Mouse (Mus musculus) hindbrain, embryonic 15.5 days (tissue): ENCODE measurements at regions not wholly inside any gene's neighbourhood (a gene's known extent, or its start where the extent isn't known, plus 50 kb on each side); places are given as distances from the start of the nearest gene placed in this dataset.

Experiments
- ATAC-seq: fragments of 200-750 bp; cut with Nextera tagmentation; 2 replicates; pipeline ENCODE4 v1.8.0; 2017; ENCODE audit warnings: low read depth, moderate number of reproducible peaks, moderate TSS enrichment; ENCODE audit not compliant: low FRiP score
- H3K27ac ChIP-seq: fragments of 300-500 bp; sonication (generic); replicated peaks from 2 replicates; pipeline ENCODE4 v1.5.1; 2015; ENCODE audit warnings: mild to moderate bottlenecking, inconsistent platforms
- H3K27me3 ChIP-seq: fragments of 300-500 bp; sonication (generic); 2 replicates; pipeline ENCODE4 v1.6.1; 2015; ENCODE audit warnings: control low read depth, inconsistent platforms
- H3K36me3 ChIP-seq: fragments of 300-500 bp; sonication (generic); 2 replicates; pipeline ENCODE4 v1.6.1; 2015; ENCODE audit warnings: control low read depth, inconsistent platforms
- H3K4me1 ChIP-seq: fragments of 300-500 bp; sonication (generic); replicated peaks from 2 replicates; pipeline ENCODE4 v1.6.1; 2015; ENCODE audit warnings: control low read depth, inconsistent platforms
- H3K4me2 ChIP-seq: fragments of 300-500 bp; sonication (generic); 2 replicates; pipeline ENCODE4 v1.6.1; 2015; ENCODE audit warnings: moderate library complexity, mild to moderate bottlenecking, inconsistent platforms
- H3K4me3 ChIP-seq: fragments of 300-500 bp; sonication (generic); 2 replicates; pipeline ENCODE4 v1.5.1; 2015; ENCODE audit warnings: mild to moderate bottlenecking, inconsistent platforms
- H3K9ac ChIP-seq: fragments of 300-500 bp; sonication (generic); 2 replicates; pipeline ENCODE4 v1.6.1; 2015; ENCODE audit warnings: inconsistent platforms
- H3K9me3 ChIP-seq: fragments of 300-500 bp; sonication (generic); 2 replicates; pipeline ENCODE4 v1.6.1; 2016; ENCODE audit warnings: control low read depth, inconsistent platforms
- WGBS: fragments of 180-500 bp; shearing (Covaris S2); methylation state at CpG from one replicate; pipeline ENCODE4 v1.1.7; 2015; 5-methylcytosine and 5-hydroxymethylcytosine counted together

DNA sequence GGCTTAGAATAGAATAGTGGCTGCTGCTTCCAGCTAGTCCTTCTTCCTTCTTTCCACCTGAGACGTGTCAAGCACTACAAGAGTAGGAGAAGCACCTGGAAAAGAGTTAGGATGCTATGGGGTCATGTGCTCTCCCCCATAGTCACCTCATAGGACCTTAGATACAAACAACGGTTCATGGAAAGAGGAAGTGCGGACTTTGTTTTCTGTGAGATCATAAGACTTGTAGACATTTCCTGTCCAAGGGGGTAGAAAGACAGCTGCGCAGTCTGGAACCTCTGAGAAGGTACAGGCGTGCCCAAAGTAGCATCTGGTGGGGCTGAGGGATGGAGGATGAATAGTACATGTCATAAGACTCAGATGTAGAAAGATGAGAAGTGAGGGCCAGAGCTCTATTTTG lies 125.6 kb upstream of the Fbxo11 start:
- 89% methylated on average over 5 of the region's 5 CpGs for WGBS
- H3K4me1 ChIP-seq, result no peaks in the 10 kb centered on the region
- no peak overlapping the region for H3K4me3 ChIP-seq
- H3K27ac ChIP-seq, result no peak overlapping the region
- no peaks in the 10 kb centered on the region for H3K27me3 ChIP-seq
- H3K9me3 ChIP-seq, result no peaks in the 10 kb centered on the region
- no peaks in the 10 kb centered on the region for H3K36me3 ChIP-seq
- no peak for ATAC-seq
- no peak overlapping the region for H3K4me2 ChIP-seq
- H3K9ac ChIP-seq, result no peak overlapping the region

GRCm38 (mm10) chr17:88191444-88191843 lies 126.4 kb upstream of the Fbxo11 start:
- Histone ChIP-seq H3K27me3 (no peaks in the 10 kb centered on the region), H3K4me3 (no peak overlapping the region), H3K9me3 (no peaks in the 10 kb centered on the region), H3K27ac (no peak overlapping the region), H3K4me1 (no peaks in the 10 kb centered on the region), H3K9ac (no peak overlapping the region), H3K4me2 (no peak overlapping the region), H3K36me3 (no peaks in the 10 kb centered on the region)
- no peak for ATAC-seq
- 98% methylated on average over 2 of the region's 2 CpGs for WGBS

DNA sequence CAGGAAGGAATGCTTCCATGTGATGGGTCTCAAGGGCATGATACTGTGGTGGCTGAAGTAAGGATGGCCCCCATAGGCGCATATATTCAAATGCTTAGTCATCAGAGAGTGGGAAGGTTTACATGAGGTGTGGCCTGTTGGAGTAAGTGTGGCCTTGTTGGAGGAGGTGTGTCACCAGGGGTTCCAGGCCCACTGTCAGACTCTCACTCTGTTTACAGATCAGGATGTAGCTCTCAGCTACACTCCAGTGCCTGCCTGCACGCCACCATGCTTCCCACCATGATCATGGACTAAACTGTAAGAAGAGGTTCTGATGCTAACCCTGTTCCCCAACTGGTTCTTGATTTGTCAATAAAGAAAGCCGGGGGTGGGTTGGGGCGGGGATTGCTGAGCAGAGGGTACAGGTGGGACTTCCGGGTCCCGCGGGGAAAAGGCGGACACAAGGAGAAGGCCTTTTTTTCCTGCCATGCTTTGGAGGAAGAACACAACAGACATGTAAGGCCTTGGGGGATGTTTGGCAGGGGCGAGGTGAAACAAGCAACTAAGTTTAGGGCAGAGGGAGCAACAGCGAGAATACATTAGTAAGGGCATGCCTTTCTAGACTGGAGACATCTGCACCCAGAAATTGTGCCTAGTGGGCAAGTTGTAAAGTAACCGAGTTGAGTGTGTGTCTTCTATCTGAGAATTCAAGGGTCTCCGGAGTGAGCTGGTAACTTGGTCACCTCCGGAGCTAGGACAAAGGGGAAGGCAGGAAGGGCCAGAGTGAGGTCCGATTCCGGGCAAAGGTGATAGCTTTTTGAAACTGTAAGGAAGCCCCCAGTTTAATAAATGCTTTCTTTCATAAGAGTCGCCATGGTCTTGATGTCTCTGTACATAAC lies 127.1 kb upstream of the Fbxo11 start:
- Histone ChIP-seq H3K4me1 (no peaks in the 10 kb centered on the region), H3K4me3 (no peak overlapping the region), H3K27ac (no peak overlapping the region), H3K9ac (no peak overlapping the region), H3K4me2 (no peak overlapping the region), H3K36me3 (no peaks in the 10 kb centered on the region), H3K9me3 (no peaks in the 10 kb centered on the region), H3K27me3 (no peaks in the 10 kb centered on the region)
- WGBS, result 95% methylated on average over 16 of the region's 16 CpGs
- ATAC-seq, result no peak

DNA sequence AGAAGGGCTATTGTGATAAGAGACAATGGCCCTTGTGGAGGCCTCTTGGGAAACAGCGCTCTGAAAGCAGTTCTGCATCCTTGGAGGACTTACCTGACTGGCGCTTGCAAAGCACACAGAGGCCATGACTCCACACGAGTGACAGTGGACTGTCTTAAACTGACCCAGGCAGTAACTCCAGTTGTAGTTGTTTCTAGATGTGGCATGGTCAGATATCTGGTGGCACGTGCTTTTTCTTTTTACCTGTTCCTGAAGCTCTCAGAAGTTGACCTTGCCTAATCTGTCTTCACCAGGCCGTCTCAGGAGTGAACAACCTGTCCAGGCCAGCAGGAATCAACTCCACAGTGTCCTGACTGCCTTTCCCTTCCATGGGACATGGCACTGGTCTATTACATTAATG lies 129.6 kb upstream of the Fbxo11 start:
- 90% methylated on average over 5 of the region's 5 CpGs for WGBS
- Histone ChIP-seq H3K4me2 (no peak overlapping the region), H3K9ac (no peak overlapping the region), H3K27ac (no peak overlapping the region), H3K27me3 (no peaks in the 10 kb centered on the region), H3K4me3 (no peak overlapping the region), H3K9me3 (no peaks in the 10 kb centered on the region), H3K4me1 (no peaks in the 10 kb centered on the region), H3K36me3 (no peaks in the 10 kb centered on the region)
- no peak for ATAC-seq

- ATAC-seq, result no peak
- Histone ChIP-seq H3K36me3 (no peaks in the 10 kb centered on the region), H3K27me3 (no peaks in the 10 kb centered on the region), H3K9ac (no peak overlapping the region), H3K4me1 (no peaks in the 10 kb centered on the region), H3K4me3 (no peak overlapping the region), H3K4me2 (no peak overlapping the region), H3K9me3 (no peaks in the 10 kb centered on the region), H3K27ac (no peak overlapping the region)
- 82% methylated on average over 2 of the region's 2 CpGs for WGBS
Measured at GRCm38 (mm10) chr17:88195303-88195702, 130.2 kb upstream of the Fbxo11 start.

DNA sequence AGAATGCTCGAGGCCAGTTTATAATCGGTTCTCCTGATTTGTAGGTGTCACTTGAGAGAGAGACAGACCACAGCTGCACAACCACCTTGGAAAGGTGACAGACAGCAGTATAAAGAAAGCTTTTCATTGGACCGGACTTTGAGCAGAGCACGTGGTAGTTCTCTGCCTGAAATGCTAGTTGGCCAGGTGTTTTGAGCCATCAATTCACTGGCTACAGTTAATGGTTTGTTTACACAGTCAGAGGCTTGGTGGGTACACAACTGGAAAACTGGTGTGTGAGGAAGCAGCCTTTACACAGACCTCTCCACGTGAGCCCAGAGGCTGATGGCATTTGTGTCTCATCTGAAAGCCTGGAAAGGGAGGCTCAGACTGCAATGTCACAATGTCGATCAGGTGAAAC lies 130.8 kb upstream of the Fbxo11 start:
- no peak overlapping the region for H3K27ac ChIP-seq
- H3K9me3 ChIP-seq, result no peaks in the 10 kb centered on the region
- no peak overlapping the region for H3K9ac ChIP-seq
- H3K4me1 ChIP-seq, result no peaks in the 10 kb centered on the region
- ATAC-seq, result no peak
- H3K4me2 ChIP-seq, result no peak overlapping the region
- no peaks in the 10 kb centered on the region for H3K27me3 ChIP-seq
- 72% methylated on average over 6 of the region's 6 CpGs for WGBS
- H3K4me3 ChIP-seq, result no peak overlapping the region
- no peaks in the 10 kb centered on the region for H3K36me3 ChIP-seq

- Histone ChIP-seq H3K27ac (no peak overlapping the region), H3K4me2 (no peak overlapping the region), H3K36me3 (no peaks in the 10 kb centered on the region), H3K9me3 (no peaks in the 10 kb centered on the region), H3K9ac (no peak overlapping the region), H3K4me3 (no peak overlapping the region), H3K27me3 (no peaks in the 10 kb centered on the region), H3K4me1 (no peaks in the 10 kb centered on the region)
- WGBS, result 67% methylated on average over 1 of the region's 1 CpGs
- ATAC-seq, result no peak
Measured at GRCm38 (mm10) chr17:88196322-88196721, 131.2 kb upstream of the Fbxo11 start.

DNA sequence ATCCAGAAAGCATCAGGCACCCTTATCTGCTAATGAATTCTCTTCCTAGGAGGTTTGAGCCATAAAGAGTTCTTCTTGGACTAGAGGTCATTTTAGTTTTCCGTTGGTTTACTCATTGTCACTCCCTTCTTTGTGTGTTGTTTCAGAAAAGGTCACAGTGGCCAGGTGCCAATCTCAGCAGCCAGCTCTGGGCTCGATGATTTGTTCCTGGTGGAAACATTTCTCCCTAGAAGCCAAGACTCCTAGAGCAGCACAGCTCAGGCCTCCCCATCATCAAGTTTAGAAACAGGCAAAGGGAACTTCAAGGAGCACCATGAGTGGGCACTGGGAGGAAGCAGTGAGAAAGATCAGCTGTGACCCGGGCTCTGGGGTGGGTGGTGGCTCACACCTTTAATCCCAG lies 132.3 kb upstream of the Fbxo11 start:
- H3K4me3 ChIP-seq, result no peak overlapping the region
- ATAC-seq, result no peak
- no peaks in the 10 kb centered on the region for H3K9me3 ChIP-seq
- H3K36me3 ChIP-seq, result no peaks in the 10 kb centered on the region
- no peaks in the 10 kb centered on the region for H3K27me3 ChIP-seq
- no peak overlapping the region for H3K27ac ChIP-seq
- no peaks in the 10 kb centered on the region for H3K4me1 ChIP-seq
- no peak overlapping the region for H3K4me2 ChIP-seq
- 57% methylated on average over 3 of the region's 3 CpGs for WGBS
- H3K9ac ChIP-seq, result no peak overlapping the region

GRCm38 (mm10) chr17:88201249-88201970 lies 136.3 kb upstream of the Fbxo11 start:
- no peaks in the 10 kb centered on the region for H3K4me1 ChIP-seq
- no peaks in the 10 kb centered on the region for H3K27me3 ChIP-seq
- H3K9me3 ChIP-seq, result no peaks in the 10 kb centered on the region
- no peak overlapping the region for H3K9ac ChIP-seq
- 65% methylated on average over 12 of the region's 12 CpGs for WGBS
- H3K4me2 ChIP-seq, result no peak overlapping the region
- H3K36me3 ChIP-seq, result no peaks in the 10 kb centered on the region
- no peak for ATAC-seq
- H3K4me3 ChIP-seq, result no peak overlapping the region
- H3K27ac ChIP-seq, result no peak overlapping the region

GRCm38 (mm10) chr17:88202214-88202613 lies 137.1 kb upstream of the Fbxo11 start:
- Histone ChIP-seq H3K27ac (no peak overlapping the region), H3K9ac (no peak overlapping the region), H3K36me3 (no peaks in the 10 kb centered on the region), H3K27me3 (no peaks in the 10 kb centered on the region), H3K9me3 (no peaks in the 10 kb centered on the region), H3K4me1 (no peaks in the 10 kb centered on the region), H3K4me2 (no peak overlapping the region), H3K4me3 (no peak overlapping the region)
- no peak for ATAC-seq
- 81% methylated on average over 4 of the region's 4 CpGs for WGBS

DNA sequence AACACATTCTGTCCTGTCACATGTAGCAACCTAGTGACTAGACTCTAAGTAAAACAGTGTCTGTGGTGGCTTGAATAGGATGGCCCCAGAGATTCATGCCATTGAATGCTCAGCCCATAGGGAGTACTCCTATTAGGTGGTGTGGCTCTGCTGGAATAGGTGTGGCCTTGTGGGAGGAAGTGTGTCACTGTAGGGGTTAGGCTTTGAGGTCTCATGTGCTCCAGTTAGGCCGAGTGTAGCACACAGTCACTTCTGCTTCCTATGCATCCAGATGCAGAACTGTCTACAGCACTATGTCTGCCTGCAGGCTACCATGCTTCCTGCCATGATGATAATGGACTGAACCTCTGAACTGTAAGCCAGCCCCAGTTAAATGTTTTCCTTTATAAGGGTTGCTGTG lies 144.5 kb upstream of the Fbxo11 start:
- ATAC-seq, result no peak
- Histone ChIP-seq H3K27ac (no peak overlapping the region), H3K4me2 (no peak overlapping the region), H3K27me3 (no peaks in the 10 kb centered on the region), H3K9me3 (no peaks in the 10 kb centered on the region), H3K9ac (no peak overlapping the region), H3K4me1 (no peaks in the 10 kb centered on the region), H3K36me3 (no peaks in the 10 kb centered on the region), H3K4me3 (no peak overlapping the region)
- 79% methylated on average over 1 of the region's 1 CpGs for WGBS

DNA sequence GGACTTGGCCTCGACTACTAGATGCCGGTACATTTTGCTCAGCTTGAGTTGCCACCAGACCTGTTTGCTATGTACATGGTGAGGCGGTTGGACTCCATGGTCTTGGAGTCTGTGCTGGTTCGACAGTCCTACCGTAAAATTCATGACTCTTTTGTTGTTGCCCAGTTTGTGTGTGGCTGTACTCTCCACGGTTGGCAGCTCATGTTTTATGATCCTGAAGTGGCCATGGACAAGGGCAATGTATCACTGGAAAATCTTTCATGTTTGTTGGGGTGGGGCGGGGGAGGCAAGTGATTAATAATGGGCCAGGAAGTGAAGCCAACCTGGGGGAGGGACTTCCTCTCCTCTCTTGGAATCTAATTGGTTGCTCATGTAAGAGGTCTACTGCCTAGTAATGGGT lies 147.0 kb upstream of the Fbxo11 start:
- H3K27me3 ChIP-seq, result no peaks in the 10 kb centered on the region
- H3K4me1 ChIP-seq, result no peaks in the 10 kb centered on the region
- H3K27ac ChIP-seq, result no peak overlapping the region
- H3K9ac ChIP-seq, result no peak overlapping the region
- WGBS, result 87% methylated on average over 7 of the region's 7 CpGs
- H3K4me3 ChIP-seq, result no peak overlapping the region
- no peaks in the 10 kb centered on the region for H3K9me3 ChIP-seq
- no peak for ATAC-seq
- no peak overlapping the region for H3K4me2 ChIP-seq
- no peaks in the 10 kb centered on the region for H3K36me3 ChIP-seq
